Mouse (Mus musculus) E14TG2a.4 (cell line): ENCODE measurements around the gene Mmrn2.

Source experiments
- CTCF ChIP-seq: conservative IDR thresholded peaks from 2 replicates; pipeline ENCODE4 v1.5.1; 2014; ENCODE audit warnings: low read length
- POU5F1 ChIP-seq: IDR thresholded peaks from 2 replicates; pipeline ENCODE4 v1.6.1; 2014; ENCODE audit warnings: low read length, borderline replicate concordance

DNA sequence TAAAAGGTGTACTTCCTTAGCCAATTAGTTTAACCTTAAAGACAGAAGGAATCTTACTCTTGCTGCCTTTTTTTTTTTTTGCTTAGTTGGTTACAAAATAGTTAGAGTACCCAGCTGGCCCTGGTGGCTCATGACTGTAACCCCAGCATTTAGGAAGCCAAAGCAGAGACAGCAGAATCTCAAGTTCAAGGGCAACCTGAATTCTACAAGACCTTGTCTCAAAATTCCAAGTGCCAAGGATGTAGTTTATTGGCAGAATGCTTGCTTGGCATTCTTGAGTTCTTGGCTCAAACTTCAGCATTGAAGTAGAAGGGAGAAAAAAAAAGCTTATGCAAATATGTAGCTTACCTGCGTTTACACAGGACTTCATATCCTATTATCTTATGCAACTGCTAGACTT, 53.8 kb downstream of the Mmrn2 start:
- no peak for TF ChIP-seq CTCF
- no peak for TF ChIP-seq POU5F1
